Mouse (Mus musculus) adipocyte (in vitro differentiated cells): ENCODE results near the gene Coa7.

Experiments
- DNase-seq: peaks from one replicate; pipeline ENCODE4 v3.0.0-alpha.2; 2016; ENCODE audit warnings: low spot score

The Coa7 gene

GRCm38 (mm10) chr4:108386087-108386486 lies 58.1 kb downstream of the Coa7 start:
- no peak for DNase-seq

- no peak for DNase-seq
Measured at GRCm38 (mm10) chr4:108387106-108387505, 59.2 kb downstream of the Coa7 start.

GRCm38 (mm10) chr4:108387681-108388253 lies 59.8 kb downstream of the Coa7 start:
- DNase-seq: peak; percentile 31

- DNase-seq: no peak
Measured at GRCm38 (mm10) chr4:108388741-108389140, 60.8 kb downstream of the Coa7 start.

- DNase-seq: no peak
Measured at GRCm38 (mm10) chr4:108391124-108391523, 63.2 kb downstream of the Coa7 start.
